Mouse (Mus musculus): ENCODE results near the gene Ino80. TPM values are rescaled to one million over a fixed set of nuclear protein-coding genes. Genes with fewer than 3 reads are reported as not detected.

The Ino80 gene
- polyA plus RNA-seq, 1 experiment from 2014 or later, result 3.4 TPM

GRCm38 (mm10) chr2:119491953-119492352, 14.5 kb upstream of the Ino80 start:
- Histone ChIP-seq H3K36me3 (no peaks in the 10 kb centered on the region), H3K9me3 (no peaks in the 10 kb centered on the region), H3K4me1 (no peaks in the 10 kb centered on the region), H3K27ac (no peak overlapping the region), H3K4me3 (no peak overlapping the region), H3K27me3 (ENCODE audit: insufficient read depth, poor library complexity, severe bottlenecking) (no peaks in the 10 kb centered on the region)
- no peak for DNase-seq (ENCODE audit: low spot score)
- WGBS, result 44% methylated on average over 5 of the region's 5 CpGs

DNA sequence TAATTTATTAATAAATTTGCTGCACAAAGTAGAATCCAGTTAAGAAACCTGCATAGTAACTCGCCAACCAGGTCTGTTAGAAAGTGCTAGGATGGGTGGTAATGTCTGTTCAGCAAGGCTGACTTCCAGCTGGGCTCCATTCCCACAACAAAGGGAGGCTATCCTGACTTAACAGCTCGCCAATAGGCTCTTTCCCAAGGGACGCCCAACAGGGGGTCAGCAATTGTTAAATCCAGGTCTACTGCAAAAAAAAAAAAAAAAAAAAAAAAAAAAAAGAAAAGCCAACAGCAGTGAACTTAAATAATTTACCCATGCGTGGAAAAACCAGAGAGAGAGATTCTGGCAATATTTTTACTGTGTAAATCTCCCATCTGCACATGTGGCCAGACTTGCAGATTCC, 9.0 kb upstream of the Ino80 start:
- 13% methylated on average over 4 of the region's 4 CpGs for whole genome bisulfite sequencing
- no peaks in the 10 kb centered on the region for H3K9me3 ChIP-seq
- no peak overlapping the region for H3K4me3 ChIP-seq
- H3K36me3 ChIP-seq, result no peaks in the 10 kb centered on the region
- H3K27me3 ChIP-seq (ENCODE audit: insufficient read depth, poor library complexity, severe bottlenecking), result no peaks in the 10 kb centered on the region
- no peak overlapping the region for H3K27ac ChIP-seq
- H3K4me1 ChIP-seq, result no peaks in the 10 kb centered on the region
- no peak for DNase-seq (ENCODE audit: low spot score)

- 74% methylated on average over 1 of the region's 1 CpGs for WGBS
- Histone ChIP-seq H3K36me3 (0 out of 2 replicates have a peak, but pooled peaks cover 2% of the 10 kb centered on the region), H3K4me3 (no peak overlapping the region), H3K9me3 (no peaks in the 10 kb centered on the region), H3K4me1 (peaks cover 5% of the 10 kb centered on the region; the same call in 1 of the 2 replicates), H3K27me3 (ENCODE audit: insufficient read depth, poor library complexity, severe bottlenecking) (no peaks in the 10 kb centered on the region), H3K27ac (no peak overlapping the region)
- no peak for DNase-seq (ENCODE audit: low spot score)
These were observed 4.8 kb upstream of the Ino80 start for GRCm38 (mm10) chr2:119482307-119482706.

- DNase-seq (ENCODE audit: low spot score), result no peak
- Histone ChIP-seq H3K4me1 (peaks cover 21% of the 10 kb centered on the region), H3K36me3 (0 out of 2 replicates have a peak, but pooled peaks cover 2% of the 10 kb centered on the region), H3K27me3 (ENCODE audit: insufficient read depth, poor library complexity, severe bottlenecking) (no peaks in the 10 kb centered on the region), H3K9me3 (no peaks in the 10 kb centered on the region), H3K4me3 (peak overlapping the region; percentile 89), H3K27ac (peak overlapping the region; percentile 100)
- WGBS, result 11% methylated on average over 9 of the region's 9 CpGs
These were observed 886 bp upstream of the Ino80 start for GRCm38 (mm10) chr2:119478397-119478749.

GRCm38 (mm10) chr2:119476621-119477391, 681 bp downstream of the Ino80 start:
- Histone ChIP-seq H3K27ac (peak overlapping the region; percentile 100), H3K4me1 (peaks cover 21% of the 10 kb centered on the region)
- under 1% methylated on average over 44 of the region's 44 CpGs for WGBS

GRCm38 (mm10) chr2:119476166-119476565, 1.3 kb downstream of the Ino80 start:
- H3K27me3 ChIP-seq (ENCODE audit: insufficient read depth, poor library complexity, severe bottlenecking), result no peaks in the 10 kb centered on the region
- H3K27ac ChIP-seq, result peak overlapping the region; percentile 100; the same call in 1 of the 2 replicates
- peak overlapping the region; percentile 89 for H3K4me3 ChIP-seq
- no peak for DNase-seq (ENCODE audit: low spot score)
- WGBS, result 22% methylated on average over 7 of the region's 7 CpGs
- peaks cover 21% of the 10 kb centered on the region for H3K4me1 ChIP-seq
- peaks cover 7% of the 10 kb centered on the region; the same call in 1 of the 2 replicates for H3K36me3 ChIP-seq
- H3K9me3 ChIP-seq, result no peaks in the 10 kb centered on the region

More at GRCm38 (mm10) chr2:119476621-119477391, 681 bp downstream of the Ino80 start:
- Histone ChIP-seq H3K9me3 (no peaks in the 10 kb centered on the region), H3K4me3 (peak overlapping the region; percentile 89), H3K27me3 (ENCODE audit: insufficient read depth, poor library complexity, severe bottlenecking) (no peaks in the 10 kb centered on the region), H3K36me3 (peaks cover 7% of the 10 kb centered on the region; the same call in 1 of the 2 replicates)
- peak; percentile 92 for DNase-seq (ENCODE audit: low spot score)

DNA sequence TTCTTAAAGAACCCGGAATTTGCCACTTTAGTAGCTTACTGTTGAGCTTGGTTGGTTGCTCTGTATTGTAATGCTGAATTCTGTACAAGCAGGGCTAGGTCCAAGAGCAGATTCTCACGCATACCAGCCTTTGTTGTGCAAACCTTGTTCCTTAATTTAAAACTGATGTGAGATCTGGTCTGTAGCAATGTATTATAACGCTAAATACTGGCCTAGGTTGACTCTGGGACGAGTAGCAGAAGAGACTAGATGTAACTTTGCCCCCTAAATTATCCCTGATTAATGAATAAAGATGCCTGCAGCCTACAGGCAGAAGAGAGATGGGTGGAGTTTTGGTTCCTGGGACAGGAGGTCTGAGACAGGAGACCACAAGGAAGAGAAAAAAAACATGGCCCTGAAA, 13.5 kb downstream of the Ino80 start:
- 76% methylated on average over 4 of the region's 4 CpGs for WGBS
- DNase-seq (ENCODE audit: low spot score), result no peak
- peaks cover 11% of the 10 kb centered on the region for H3K36me3 ChIP-seq
- H3K9me3 ChIP-seq, result no peaks in the 10 kb centered on the region
- no peaks in the 10 kb centered on the region for H3K27me3 ChIP-seq (ENCODE audit: insufficient read depth, poor library complexity, severe bottlenecking)
- H3K27ac ChIP-seq, result no peak overlapping the region
- no peak overlapping the region for H3K4me3 ChIP-seq
- H3K4me1 ChIP-seq, result no peaks in the 10 kb centered on the region

- H3K9me3 ChIP-seq, result no peaks in the 10 kb centered on the region
- no peaks in the 10 kb centered on the region for H3K27me3 ChIP-seq (ENCODE audit: insufficient read depth, poor library complexity, severe bottlenecking)
- no peak overlapping the region for H3K4me3 ChIP-seq
- 88% methylated on average over 5 of the region's 5 CpGs for WGBS
- peaks cover 12% of the 10 kb centered on the region for H3K36me3 ChIP-seq
- no peak overlapping the region for H3K27ac ChIP-seq
- no peak for DNase-seq (ENCODE audit: low spot score)
- no peaks in the 10 kb centered on the region for H3K4me1 ChIP-seq
These were observed 14.2 kb downstream of the Ino80 start for GRCm38 (mm10) chr2:119463114-119463775.

DNA sequence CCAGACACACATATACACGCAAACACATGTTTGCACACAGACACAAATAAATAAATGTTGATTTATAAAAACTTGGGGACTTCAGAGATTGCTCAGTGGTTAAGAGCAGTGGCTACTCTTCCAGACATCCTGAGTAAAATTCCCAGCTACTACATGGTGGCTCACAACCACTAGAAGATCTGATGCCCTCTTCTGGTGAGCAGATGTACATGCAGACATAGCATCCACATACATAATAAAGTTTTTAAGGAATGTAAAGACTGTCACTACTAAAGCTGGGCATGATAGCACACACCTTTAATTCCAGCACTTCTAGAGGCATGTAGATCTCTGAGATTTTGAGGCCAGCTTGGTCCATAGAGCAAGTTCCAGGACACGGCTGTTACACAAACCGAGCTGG, 16.5 kb downstream of the Ino80 start:
- no peaks in the 10 kb centered on the region for H3K27me3 ChIP-seq (ENCODE audit: insufficient read depth, poor library complexity, severe bottlenecking)
- no peak for DNase-seq (ENCODE audit: low spot score)
- H3K9me3 ChIP-seq, result no peaks in the 10 kb centered on the region
- 92% methylated on average over 3 of the region's 3 CpGs for WGBS
- H3K27ac ChIP-seq, result no peak overlapping the region
- peaks cover 22% of the 10 kb centered on the region for H3K36me3 ChIP-seq
- no peaks in the 10 kb centered on the region for H3K4me1 ChIP-seq
- H3K4me3 ChIP-seq, result no peak overlapping the region

DNA sequence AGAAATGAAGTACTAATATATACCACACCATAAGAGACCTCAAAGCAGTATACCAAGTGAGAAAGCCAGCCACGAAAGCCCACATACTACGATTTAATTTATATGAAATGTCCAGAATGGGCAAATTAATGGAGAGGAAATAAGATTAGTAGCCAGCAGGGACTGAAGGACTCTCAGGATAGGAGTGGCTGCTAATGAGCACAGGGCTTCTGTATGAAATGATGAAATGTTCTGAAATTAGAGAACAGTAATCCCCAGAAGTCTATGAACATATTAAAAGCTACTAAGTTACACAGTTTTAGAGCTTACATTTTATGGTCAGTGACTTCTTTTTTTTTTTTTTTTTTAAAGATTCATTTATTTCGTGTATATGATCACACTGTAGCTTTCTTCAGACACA, 22.9 kb downstream of the Ino80 start:
- no peaks in the 10 kb centered on the region for H3K27me3 ChIP-seq (ENCODE audit: insufficient read depth, poor library complexity, severe bottlenecking)
- no peak overlapping the region for H3K4me3 ChIP-seq
- no peak for DNase-seq (ENCODE audit: low spot score)
- no peaks in the 10 kb centered on the region for H3K4me1 ChIP-seq
- 98% methylated on average over 3 of the region's 3 CpGs for WGBS
- no peaks in the 10 kb centered on the region for H3K9me3 ChIP-seq
- no peak overlapping the region for H3K27ac ChIP-seq
- peaks cover 75% of the 10 kb centered on the region for H3K36me3 ChIP-seq

- Histone ChIP-seq H3K9me3 (no peaks in the 10 kb centered on the region), H3K36me3 (peaks cover 68% of the 10 kb centered on the region), H3K27ac (no peak overlapping the region), H3K4me1 (no peaks in the 10 kb centered on the region), H3K4me3 (no peak overlapping the region), H3K27me3 (ENCODE audit: insufficient read depth, poor library complexity, severe bottlenecking) (no peaks in the 10 kb centered on the region)
- 90% methylated on average over 1 of the region's 1 CpGs for WGBS
- no peak for DNase-seq (ENCODE audit: low spot score)
These were observed 40.5 kb downstream of the Ino80 start for GRCm38 (mm10) chr2:119436988-119437387.

- Histone ChIP-seq H3K27ac (no peak overlapping the region), H3K4me3 (no peak overlapping the region), H3K27me3 (ENCODE audit: insufficient read depth, poor library complexity, severe bottlenecking) (no peaks in the 10 kb centered on the region), H3K36me3 (peaks cover 67% of the 10 kb centered on the region), H3K9me3 (no peaks in the 10 kb centered on the region), H3K4me1 (no peaks in the 10 kb centered on the region)
- DNase-seq (ENCODE audit: low spot score), result no peak
- 91% methylated on average over 4 of the region's 4 CpGs for WGBS
These were observed 41.0 kb downstream of the Ino80 start for GRCm38 (mm10) chr2:119436467-119436866.

- H3K27me3 ChIP-seq (ENCODE audit: insufficient read depth, poor library complexity, severe bottlenecking), result no peaks in the 10 kb centered on the region
- no peaks in the 10 kb centered on the region for H3K9me3 ChIP-seq
- H3K4me1 ChIP-seq, result no peaks in the 10 kb centered on the region
- DNase-seq (ENCODE audit: low spot score), result no peak
- H3K4me3 ChIP-seq, result no peak overlapping the region
- WGBS, result 60% methylated on average over 1 of the region's 1 CpGs
- no peak overlapping the region for H3K27ac ChIP-seq
- peaks cover 78% of the 10 kb centered on the region for H3K36me3 ChIP-seq
These were observed 63.7 kb downstream of the Ino80 start for GRCm38 (mm10) chr2:119413819-119414218.

Measured in heart, embryonic 10.5 days (tissue).